Mouse (Mus musculus) MEL-GATA-1-ER (cell line): ENCODE data around the gene Hdac6.

Experiments used
- DNase-seq: peaks from one replicate; pipeline ENCODE4 v3.0.0-alpha.2; 2012; ENCODE audit warnings: low read depth; ENCODE audit errors: extremely low read depth

The Hdac6 gene

GRCm38 (mm10) chrX:7947108-7947899 is at the start of gene Hdac6:
TSS of gene Hdac6 (minus strand) at chrX:7947889.
- no peak for DNase-seq

DNA sequence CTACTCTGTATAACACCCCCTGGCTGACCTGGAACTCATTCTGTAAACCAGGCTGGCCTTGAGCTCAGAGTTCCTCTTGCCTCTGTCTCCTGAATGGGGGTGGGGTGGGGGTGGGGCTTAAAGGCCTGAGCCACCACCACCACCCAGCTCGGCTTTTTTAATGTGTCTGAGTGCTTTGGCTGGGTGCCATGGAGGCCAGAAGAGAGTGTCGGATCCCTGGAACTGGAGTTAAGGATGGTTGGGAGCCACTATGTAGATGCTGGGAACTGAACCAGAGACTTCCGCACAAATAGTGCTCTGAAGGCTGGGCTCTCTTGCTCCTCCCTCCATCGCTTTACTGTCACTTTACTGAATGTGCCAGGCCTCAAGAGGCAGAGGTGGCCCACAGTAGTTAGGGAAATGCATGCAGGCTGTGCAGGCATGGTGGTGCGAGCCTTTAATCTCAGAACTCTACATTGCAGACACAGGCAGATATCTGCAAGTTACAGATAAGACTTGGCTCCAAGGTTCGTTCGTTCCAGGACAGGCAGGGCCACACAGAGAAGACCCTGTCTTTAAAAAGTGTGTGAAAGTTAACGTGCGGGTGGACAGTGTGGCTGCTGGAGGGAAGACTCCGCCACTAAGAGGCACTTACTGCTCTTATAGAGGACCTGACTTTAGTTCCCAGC is 45.5 kb upstream of the Hdac6 start:
- DNase-seq: peak; percentile 84

- DNase-seq: peak; percentile 67
Observed at GRCm38 (mm10) chrX:7992379-7993067, 44.8 kb upstream of the Hdac6 start.

DNA sequence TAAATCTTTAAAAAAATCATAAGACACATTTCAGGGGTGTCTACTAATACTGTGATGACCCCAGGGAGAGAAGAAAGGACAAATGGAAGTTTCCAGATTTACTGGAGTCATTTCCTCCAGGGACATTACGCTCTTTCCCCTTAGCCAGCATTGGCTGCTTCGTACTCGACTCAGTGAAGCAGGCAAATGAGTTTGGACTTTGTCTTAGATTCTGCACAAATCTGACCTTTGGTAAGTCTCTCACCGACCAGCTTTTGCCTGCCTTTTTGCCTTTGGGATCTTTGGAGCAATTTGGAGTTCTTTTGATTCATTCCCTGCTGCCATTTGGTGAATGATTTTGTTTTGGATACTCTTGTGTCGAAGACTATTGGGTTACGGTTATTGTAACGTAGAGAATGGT is 33.7 kb upstream of the Hdac6 start:
- DNase-seq: no peak

- no peak for DNase-seq
Observed at GRCm38 (mm10) chrX:7977892-7978291, 30.2 kb upstream of the Hdac6 start, which contains the start of gene Gata1. TSS of gene Gata1 (minus strand) at chrX:7978071.

GRCm38 (mm10) chrX:7971292-7971691 is 23.6 kb upstream of the Hdac6 start:
- DNase-seq: peak; percentile 91

DNA sequence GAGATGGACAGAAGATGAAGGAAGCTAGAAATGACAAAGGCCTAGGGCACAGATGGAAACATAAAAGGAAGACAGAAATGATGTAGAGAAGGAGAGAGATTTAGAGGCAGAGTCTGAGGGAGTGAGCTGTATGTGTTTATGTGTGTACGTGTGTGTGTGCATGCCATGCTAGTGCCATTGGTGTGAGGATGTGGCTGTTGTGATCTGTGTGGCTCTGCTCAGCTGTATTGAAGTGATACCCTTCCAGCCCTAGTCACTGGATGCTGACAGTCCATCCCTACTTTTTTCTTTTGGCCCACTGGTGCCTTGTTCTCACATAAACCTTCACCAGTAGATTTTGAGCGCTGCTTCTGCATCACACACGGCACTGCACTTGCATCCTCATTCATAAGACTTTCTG is 21.2 kb upstream of the Hdac6 start:
- peak; percentile 44 for DNase-seq

DNA sequence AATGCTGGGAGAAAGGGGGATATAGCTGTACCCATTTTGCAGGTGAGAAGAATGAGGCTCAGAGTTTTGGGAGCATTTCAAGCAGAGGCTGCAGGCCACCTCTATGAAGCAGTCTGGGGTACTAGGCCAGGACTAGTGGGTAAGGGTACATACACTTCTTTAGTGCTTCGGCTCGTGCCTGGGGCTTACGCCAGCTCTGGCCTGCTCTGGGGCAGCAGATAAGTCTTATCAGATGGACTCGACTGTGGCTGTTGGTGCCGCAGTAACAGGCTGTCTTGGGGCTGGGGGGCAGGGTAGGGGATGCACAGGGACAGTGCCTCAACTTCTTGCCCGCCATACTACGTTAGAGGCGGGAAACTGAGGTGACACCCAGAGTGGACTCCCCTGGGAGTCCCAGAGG is 20.5 kb upstream of the Hdac6 start:
- DNase-seq: peak; percentile 80

DNA sequence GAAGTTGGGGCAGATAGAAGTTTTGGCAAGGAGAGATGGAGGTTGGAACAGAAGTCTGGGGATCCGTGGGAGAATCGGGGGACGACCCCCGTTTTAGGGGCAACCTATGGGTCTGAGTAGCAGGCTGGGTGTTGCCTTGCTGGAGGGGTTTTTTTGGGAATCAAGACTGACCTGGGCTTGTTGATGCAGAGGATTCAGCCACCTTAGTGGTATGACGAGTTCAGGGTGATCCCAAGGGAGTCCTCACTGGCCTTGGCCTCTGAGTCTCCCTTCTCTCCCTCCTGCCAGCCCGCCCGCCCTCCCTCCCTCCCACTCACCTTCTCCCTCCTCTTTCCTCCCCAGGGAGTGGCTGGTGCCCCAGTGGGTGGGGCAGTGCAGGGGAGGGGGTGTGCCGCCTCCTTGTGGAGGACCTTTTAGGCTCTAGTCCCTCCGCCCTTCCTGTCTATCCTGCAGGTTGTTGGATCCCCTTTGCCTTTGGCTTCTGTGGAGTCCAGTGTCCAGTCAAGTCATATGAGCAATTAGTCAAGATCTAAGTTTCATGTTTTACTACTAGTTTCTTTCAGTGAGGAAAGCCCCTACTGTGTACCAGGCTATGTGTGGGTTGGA is 20.0 kb upstream of the Hdac6 start:
- peak; percentile 90 for DNase-seq

GRCm38 (mm10) chrX:7966161-7966560 is 18.5 kb upstream of the Hdac6 start:
- no peak for DNase-seq

GRCm38 (mm10) chrX:7963829-7964626 is 16.3 kb upstream of the Hdac6 start:
- DNase-seq: peak; percentile 90

GRCm38 (mm10) chrX:7958868-7959267 is 11.2 kb upstream of the Hdac6 start:
- no peak for DNase-seq

DNA sequence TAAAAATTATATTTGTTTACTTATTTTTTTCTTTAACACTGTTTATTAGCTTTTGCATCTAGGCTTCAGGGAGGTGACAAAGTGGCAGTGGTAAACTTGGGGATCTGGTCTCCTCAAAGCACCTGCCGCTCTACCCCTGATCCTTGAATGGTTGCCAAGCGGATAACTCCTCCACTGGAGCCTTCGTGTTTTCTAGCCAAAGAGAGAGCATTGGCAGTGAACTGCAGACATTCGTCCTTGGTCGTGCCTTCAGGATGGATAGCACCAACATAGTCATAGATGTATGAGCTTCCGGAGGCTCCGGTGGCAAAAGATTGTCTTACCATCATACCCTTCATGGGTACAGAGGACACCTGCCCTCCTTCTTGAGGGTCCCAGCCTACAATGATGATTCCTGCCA is 2.4 kb upstream of the Hdac6 start:
- no peak for DNase-seq

DNA sequence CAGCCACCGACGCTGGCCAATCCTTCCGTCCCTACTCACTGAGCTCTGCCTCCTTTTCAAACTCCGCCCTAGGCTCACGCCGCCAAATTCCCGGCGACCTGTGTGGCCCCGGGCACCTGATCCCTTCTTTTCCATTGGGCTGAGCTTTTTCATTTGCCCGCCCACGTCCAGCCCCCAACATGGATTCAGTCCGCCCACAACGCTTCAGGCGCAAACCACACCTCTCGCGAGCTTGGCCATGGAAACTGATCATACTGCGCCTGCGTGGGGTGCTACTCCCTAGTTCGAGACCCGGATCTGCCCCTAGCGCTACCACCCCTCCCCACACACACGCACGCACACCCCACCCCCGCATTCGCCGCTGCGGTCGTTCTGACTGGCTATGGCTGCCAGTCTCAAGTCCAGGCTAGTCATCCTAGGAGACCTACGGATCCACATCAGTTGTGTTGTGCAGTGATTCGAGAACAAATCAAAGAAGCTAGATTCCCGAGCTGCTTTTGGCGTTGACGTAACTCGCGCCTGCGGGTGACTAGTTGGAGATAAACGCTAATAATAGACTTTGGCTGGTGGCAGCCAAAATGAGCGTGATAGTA is 307 bp upstream of the Hdac6 start:
- peak; percentile 96 for DNase-seq

GRCm38 (mm10) chrX:7945618-7946017 is 2.1 kb downstream of the Hdac6 start:
- DNase-seq: no peak

GRCm38 (mm10) chrX:7937667-7938066 is 10.0 kb downstream of the Hdac6 start:
- no peak for DNase-seq

DNA sequence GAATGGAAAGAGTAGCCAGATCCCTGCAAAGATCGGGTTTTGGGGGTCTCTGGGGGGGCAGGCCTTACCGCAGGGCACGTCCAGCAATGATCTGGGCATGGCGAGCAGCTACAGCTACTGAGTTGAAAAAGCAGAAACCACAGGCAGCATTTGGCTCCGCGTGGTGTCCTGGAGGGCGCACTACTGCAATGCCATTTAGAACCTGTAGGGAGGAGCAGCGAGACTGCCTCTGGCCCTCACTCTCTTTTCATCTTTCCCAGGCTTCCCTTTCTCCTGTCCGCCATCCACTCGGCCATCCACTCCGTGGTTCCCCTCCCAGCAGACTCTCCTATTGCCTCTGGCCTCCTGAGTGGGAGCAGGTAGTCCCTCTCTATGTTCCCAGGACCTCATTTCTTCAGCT is 10.8 kb downstream of the Hdac6 start:
- DNase-seq: no peak

DNA sequence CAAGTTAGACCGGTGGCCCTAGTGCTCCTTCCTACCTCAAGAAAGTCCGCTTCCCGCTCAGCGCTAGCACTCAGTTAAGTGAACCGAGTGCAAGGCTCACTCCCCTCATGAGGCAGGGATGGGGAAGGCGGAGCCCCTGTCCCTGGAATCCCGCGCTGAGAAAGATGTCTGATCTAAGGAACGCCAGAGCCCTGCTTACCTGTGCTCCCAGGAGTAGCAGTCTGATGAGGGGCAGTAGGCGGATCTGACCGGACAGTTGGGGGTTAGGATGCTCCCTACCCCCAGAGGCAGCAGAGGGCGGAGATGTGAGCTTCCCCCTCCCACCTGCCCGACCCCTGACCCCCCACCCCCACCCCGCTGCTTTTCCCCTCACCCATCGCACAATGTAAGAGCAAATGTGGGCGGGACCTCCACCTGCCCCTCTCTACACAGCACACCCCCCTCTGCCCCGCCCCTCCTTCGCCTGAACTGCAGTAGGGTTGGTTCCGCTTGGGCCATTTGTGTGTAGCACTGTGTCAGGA is 19.4 kb downstream of the Hdac6 start, which contains the start of gene Eras:
Eras (minus strand) TSS at position 338 of the 521 bp plus-strand sequence.
- DNase-seq: no peak

DNA sequence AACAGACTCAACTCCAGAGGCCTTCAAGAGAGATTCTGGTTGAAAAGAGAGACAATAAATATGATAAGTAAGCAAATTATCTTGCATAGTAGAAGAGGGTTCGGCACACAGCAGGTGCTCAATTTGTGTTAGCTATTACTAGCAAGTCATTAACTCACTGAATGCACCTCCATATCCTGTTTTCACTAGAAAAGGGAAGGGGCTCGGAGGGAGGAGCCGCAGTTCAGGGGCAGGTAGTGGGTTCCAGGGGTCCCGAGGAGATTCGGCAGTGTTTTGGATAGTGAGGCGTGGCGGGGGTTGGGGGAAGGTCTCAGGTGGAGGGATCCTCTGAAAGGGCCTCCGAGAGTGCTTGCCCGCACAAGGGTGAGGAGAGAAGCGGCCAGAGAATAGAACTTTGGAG is 20.6 kb downstream of the Hdac6 start:
- DNase-seq: no peak

GRCm38 (mm10) chrX:7926266-7926665 is 21.4 kb downstream of the Hdac6 start:
- DNase-seq: no peak
